Mouse (Mus musculus) left cerebral cortex, postnatal 14 days (tissue): ENCODE data around the gene Sh2d7. TPM values are rescaled to one million over a fixed set of nuclear protein-coding genes. Genes with fewer than 3 reads are reported as not detected.
A peak's percentile ranks its signal among the peaks of the same experiment; 100 is the strongest.

Experiments
- DNase-seq, 2 experiments: peaks; one replicate each; pipeline ENCODE4 v3.0.0; 2021 to 2022; ENCODE audit warnings: low spot score in 2 of 2, mixed read lengths in 1 of 2
- intact Hi-C: fragments of 180-260 bp; cut with DNase I; formaldehyde crosslinking; loops from one replicate; pipeline ENCODE4 v1.15.1; 2025
- long read RNA-seq, 2 experiments: library from polyadenylated mRNA; stranded (forward); transcript quantifications; one replicate each; pipeline ENCODE4 v2.0.0; 2021
- total RNA-seq, 2 experiments: library from RNA; stranded (reverse); gene quantifications; 2 replicates each; pipeline ENCODE4 v1.2.3; 2021

Sh2d7 gene
- not detected for total RNA-seq
- long read RNA-seq, experiment 1, result 0 reads
- long read RNA-seq, experiment 2, result 0 reads

DNA sequence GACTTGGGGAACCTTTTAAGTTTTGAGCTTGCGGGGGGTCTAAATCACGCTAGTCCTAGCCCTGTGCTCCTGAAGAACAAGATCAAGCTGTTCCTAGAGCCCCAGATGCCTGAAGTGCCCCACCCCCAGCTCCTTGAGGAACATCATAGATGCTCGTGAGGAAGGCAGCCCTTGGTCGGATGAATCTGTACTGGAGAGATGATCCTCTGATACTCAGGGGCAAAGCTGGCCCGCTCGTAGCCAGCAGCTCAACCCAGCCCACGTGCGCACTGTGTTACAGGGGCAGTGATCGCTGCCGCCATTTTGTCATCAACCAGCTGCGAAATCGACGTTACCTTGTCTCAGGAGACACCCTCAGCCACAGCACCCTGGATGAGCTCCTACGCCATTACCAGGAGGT is at the start of gene Sh2d7:
TSS of gene Sh2d7 (plus strand) at position 301 of the 400 bp plus-strand sequence.
- intact Hi-C loops, result no loop called here

DNA sequence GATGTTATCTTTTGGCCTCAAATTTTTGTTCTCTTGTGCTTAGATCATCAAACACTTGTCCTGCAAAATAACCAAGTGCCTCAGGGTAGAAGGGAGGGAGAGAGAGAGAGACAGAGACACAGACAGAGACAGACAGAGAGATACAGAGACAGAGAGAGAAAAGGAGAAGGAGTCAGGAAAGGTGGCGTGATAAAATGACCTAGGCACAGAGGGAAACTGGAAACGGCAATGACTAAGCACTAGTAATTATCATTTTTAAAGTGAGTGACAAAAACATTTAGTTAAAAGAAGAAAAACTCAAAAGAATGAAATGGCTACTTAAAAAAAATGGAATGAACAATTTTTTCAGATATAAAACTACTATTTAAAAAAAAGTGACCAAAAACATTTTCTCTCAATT is 49.2 kb upstream of the Sh2d7 start:
- intact Hi-C loops, result no loop called here
- DNase-seq, result no peak

More for the DNA sequence above, at the start of gene Sh2d7:
- DNase-seq, result no peak

GRCm38 (mm10) chr9:54490431-54490830 is 48.4 kb upstream of the Sh2d7 start:
- DNase-seq, result no peak
- intact Hi-C loops, result no loop called here

- intact Hi-C loops, result no loop called here
Observed at GRCm38 (mm10) chr9:54499291-54499690, 39.5 kb upstream of the Sh2d7 start.

DNA sequence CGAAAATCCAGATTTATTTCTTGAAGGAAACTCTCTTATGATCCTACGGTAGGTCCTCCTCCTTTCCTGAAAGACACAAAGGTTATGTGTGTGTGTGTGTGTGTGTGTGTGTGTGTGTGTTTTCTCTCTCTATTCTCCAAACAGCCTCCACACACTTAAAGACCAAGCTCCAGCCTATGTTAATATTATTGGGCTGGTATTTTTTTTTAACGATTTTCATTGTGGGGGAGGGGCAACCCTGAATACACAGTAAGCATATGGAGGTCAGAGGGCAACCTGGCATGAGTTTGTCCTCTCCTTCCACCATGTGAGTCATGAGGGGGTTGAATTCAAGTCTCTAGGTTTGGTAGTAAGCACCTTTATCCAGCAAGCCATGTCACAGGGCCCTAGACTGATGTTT is 39.0 kb upstream of the Sh2d7 start:
- DNase-seq, result peak in 1 of 2 experiments; percentile 46
- intact Hi-C loops, result loop anchor here (2.0 kb wide), 1 partner anchor 87 kb away; the partner anchor contains the start of gene Idh3a

More at GRCm38 (mm10) chr9:54499291-54499690, 39.5 kb upstream of the Sh2d7 start:
- DNase-seq, result no peak

DNA sequence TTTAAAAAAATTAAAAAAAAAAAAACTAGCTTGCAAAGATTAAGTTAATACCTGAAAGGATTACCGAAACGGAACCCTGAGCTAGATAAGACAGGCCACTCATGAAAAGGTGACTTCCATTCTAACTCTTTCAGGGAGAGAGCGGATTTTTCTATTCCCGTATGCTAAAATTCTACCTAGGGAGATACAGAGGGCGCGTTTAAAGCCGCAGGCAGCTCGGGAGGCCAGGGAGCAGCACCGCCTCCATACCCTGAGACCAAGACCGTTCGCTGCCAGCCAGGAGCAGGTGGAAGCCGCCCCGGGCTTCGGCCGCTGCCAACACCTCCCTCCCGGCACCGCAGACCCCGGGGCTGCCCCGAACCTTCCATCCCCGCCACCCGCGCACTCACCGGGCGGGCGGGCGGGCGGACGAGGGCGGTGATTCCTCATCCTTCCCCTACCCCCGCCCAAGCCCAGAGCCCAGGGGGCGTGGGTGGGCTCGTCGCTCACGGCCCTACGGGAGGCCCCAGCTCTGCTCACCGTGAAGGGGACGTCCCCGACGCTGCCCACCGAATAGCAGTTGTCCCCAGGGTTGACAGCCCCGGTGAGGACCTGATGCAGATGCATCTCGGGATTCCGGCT is 37.8 kb upstream of the Sh2d7 start:
- intact Hi-C loops, result loop anchor here (2.0 kb wide), 1 partner anchor 86 kb away; the partner anchor contains the start of gene Idh3a
- DNase-seq, result peak in 1 of 2 experiments; percentile 24

DNA sequence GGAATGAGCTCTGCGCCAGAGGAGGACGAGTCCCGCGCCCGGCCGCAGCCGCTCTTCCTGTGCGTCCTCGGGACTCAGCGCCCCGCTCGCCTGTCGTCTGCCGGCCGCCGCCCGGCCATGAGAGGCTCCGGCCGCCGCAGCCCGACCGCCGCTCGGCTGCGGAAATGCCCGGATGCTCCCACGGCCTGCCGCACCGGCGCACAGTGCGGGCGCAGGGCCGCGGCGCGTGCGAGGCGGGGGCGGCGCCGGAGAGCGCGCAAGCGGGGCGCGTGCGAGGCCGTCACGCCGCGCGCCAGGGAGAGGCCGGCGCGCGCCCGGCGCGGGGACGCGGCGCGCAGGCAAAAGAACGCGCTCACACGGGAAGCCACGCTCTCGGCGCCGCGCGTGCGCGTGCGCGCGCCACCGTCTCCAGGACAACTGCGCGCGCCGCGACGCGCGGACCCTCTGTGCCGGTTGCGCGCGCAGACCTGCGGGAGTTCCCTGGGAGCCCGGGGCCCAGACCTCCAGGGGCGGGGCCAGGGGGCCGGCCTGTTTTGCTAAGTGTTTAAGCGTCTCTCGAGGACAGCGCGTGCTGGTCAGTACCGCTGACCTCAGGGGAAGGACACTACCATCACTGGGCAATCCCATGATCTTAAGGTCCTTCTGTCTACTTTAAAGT is 37.2 kb upstream of the Sh2d7 start, which contains the start of gene Dmxl2:
TSS of gene Dmxl2 (minus strand) at position 174 of the 658 bp plus-strand sequence.
- peak; percentile 90 to 96 for DNase-seq
- intact Hi-C loops, result loop anchor here (2.0 kb wide), 1 partner anchor 85 kb away; the partner anchor contains the start of gene Idh3a

GRCm38 (mm10) chr9:54502111-54502495 is 36.7 kb upstream of the Sh2d7 start:
- no peak for DNase-seq
- intact Hi-C loops, result no loop called here

GRCm38 (mm10) chr9:54502873-54503272 is 35.9 kb upstream of the Sh2d7 start:
- intact Hi-C loops, result no loop called here
- DNase-seq, result no peak

DNA sequence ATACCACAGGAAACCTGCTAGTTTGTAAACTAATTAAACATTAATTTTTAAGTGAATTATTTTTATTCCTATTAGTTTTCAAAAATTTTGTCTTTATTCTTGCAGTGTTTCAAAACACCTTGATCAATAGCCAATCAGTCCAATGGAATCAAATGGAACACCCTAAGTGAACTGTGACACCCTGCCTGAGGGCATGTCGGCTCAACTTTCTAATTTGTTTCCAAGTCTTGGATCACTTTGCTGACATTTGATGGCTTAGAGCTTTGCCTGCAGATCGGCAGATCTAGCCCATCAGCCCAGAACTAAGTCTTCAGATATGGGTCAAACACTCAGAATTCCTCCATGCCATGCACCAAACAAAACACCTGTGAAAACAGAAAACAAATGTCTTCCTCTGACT is 22.8 kb upstream of the Sh2d7 start:
- intact Hi-C loops, result no loop called here
- no peak for DNase-seq

DNA sequence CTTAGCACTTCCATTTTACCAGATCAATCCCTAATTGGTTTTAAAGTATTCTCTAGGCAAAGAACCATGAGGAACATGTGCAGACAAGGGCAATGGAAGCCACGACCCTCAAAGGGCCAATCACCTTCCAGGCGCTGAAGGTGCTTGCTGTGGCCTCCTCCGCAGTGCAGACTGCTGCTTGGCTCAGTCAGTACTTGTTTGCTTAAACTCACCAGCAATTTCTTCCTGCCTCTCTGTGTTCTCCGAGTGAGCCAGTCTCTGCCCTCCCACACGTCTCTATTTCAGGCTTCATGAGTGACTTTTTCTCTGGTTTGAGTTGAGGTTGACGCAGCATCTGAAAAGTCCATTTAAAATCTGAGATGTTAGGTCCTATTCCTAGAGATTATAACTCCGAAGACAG is 19.9 kb upstream of the Sh2d7 start:
- intact Hi-C loops, result no loop called here
- peak; percentile 56 to 81 for DNase-seq

DNA sequence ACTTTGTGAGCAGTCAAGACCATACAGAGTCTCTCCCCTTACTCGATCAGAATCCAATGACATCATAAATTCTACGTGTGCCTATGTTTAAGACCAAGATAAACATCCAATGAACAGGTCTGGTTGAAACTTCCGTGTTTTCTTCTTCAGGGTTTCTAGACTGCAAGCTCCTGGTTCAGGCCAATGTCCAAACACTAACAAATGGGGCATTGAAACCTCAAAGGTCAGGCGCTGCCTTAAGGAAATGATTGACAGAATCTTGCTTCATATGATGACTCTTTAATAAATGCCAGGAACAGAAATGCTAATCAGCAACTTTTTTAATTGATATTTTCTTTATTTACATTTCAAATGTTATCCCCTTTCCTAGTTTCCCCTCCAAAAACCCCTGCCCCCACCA is 18.5 kb upstream of the Sh2d7 start:
- DNase-seq, result no peak
- intact Hi-C loops, result no loop called here

GRCm38 (mm10) chr9:54527694-54528093 is 11.1 kb upstream of the Sh2d7 start:
- peak in 1 of 2 experiments; percentile 56 for DNase-seq
- intact Hi-C loops, result no loop called here

DNA sequence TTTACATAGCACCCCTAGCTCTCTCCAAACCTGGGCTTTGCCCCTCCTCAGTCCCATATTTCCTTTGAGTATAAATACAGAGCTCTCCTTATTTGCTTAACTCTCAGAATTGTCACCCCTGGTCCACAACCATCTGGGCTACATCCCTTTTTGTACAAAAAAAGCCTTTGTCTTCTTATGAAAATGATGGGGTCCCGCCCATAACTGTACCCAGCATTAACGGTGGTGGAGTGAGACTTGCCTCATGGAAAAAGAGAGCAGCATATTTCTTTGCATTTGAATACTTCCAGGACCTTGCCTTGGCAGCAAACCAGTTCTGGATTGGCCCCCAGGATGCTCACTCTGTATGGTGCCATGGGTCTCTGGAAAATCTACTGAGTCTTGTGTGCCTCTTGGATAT is 8.8 kb upstream of the Sh2d7 start:
- no peak for DNase-seq
- intact Hi-C loops, result no loop called here

DNA sequence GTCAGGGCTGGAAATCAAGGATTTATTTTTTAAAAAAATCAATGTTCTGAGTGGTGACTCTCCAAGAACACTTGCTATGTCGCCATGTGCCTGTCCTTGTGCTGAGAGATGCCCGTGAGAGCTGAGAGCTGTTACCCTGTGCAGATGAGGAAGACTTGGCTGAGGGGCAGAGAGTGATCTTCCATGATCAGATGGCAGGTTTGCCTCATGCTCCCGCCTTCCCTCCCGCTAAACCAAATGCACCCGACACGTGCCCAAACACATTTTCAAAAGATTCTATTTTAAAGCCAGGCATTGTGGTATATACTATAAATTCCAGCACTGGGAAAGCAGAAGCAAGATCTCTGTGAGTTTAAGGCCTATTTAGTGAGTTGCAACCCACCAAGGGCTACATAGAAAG is 7.9 kb upstream of the Sh2d7 start:
- intact Hi-C loops, result no loop called here
- DNase-seq, result peak in 1 of 2 experiments; percentile 49

GRCm38 (mm10) chr9:54531421-54531820 is 7.4 kb upstream of the Sh2d7 start:
- DNase-seq, result no peak
- intact Hi-C loops, result no loop called here

GRCm38 (mm10) chr9:54532926-54533325 is 5.9 kb upstream of the Sh2d7 start:
- no peak for DNase-seq
- intact Hi-C loops, result no loop called here

DNA sequence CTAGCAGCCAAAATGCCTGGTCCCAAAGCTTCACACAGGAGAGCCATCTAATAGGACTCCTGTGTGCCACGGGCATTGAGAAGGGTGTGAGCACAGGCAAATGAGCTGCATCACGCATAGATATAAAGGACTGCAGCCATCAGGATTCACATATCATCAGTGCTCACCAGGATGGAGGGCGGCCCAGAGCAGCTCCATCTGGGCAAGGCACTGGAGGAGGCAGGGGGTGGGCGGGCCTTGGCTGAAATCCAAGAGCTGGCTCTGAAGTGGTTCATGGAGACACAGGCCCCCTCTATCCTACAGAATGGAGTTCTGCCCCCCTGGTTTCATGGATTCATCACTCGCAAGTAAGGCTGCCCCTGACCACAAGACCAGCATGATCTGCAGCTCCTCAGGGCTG is 4.8 kb upstream of the Sh2d7 start:
- DNase-seq, result peak; percentile 76 to 90
- intact Hi-C loops, result no loop called here

DNA sequence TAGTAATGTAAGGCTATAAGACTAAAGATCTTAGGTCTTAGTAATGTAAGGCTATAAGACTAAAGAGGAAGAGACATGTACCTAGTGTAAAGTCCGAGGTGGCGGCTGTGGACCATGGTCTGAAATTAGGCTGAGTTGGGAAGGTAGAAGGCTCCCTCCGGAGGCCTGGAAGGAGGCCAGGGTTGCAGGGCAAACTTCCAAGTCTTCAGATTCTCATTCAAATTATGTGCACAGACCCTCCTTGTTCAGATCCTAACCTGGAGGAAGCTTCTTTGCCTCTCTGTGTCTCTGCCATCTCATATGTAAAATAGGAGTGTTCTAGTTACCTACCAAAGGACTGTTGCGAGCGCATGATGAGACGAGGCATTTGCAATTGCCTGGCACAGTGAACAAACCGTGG is 2.5 kb upstream of the Sh2d7 start:
- intact Hi-C loops, result no loop called here
- peak in 1 of 2 experiments; percentile 26 for DNase-seq

DNA sequence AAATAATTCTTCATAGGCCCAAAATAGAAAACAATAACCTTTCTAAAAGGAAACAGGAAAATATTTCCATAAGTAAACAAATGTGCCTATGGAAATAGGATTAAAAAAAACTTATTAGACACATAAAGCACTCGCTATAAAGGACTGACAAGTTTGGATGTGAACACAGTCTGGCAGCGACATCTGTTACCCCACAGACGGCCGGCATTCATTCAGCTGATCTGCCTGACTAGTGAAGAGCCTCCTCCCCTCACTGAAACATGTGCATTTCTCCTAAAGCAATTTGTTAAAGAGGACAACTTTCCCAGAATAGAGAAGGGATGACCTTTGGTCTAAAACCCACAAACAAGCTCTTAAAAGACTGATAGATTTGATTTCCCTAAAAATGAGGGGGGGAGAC is 1.8 kb upstream of the Sh2d7 start:
- intact Hi-C loops, result no loop called here

GRCm38 (mm10) chr9:54537480-54537879 is 1.3 kb upstream of the Sh2d7 start:
- no peak for DNase-seq
- intact Hi-C loops, result no loop called here

More for the DNA sequence above, 1.8 kb upstream of the Sh2d7 start:
- DNase-seq, result peak; percentile 55 to 65
